Mouse (Mus musculus): ENCODE results near the gene Tor1aip1. TPM values are rescaled to one million over a fixed set of nuclear protein-coding genes. Genes with fewer than 3 reads are reported as not detected.

Gene Tor1aip1
- polyA plus RNA-seq, 1 experiment = 14.6 TPM

DNA sequence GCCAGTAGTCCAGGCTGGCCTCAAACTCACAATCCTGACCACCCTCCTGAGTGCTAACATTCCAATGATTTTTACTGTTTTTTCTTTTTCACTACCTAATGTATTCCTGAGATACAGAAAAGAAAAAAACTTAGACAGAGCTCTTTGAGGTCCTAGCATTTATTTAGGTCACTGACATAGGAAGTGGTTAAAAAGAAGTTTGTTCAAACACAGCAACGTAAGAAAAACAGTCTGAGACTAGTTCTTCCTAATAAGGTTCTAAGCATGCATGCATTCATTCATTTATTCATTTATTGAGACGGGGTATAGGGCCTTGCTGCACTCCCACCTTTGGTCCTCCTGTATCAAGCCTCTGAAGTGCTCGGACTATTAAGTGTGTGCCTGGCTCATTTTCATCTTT, 8.4 kb downstream of the Tor1aip1 start:
- no peak for TF ChIP-seq CTCF (IDR thresholded peaks at IDR 0.05; ENCODE audit: borderline replicate concordance, extremely low read depth, insufficient read depth, insufficient read length)
- TF ChIP-seq POLR2A (IDR thresholded peaks at IDR 0.05; ENCODE audit: borderline replicate concordance, extremely low read depth, insufficient read depth, insufficient read length, poor library complexity, severe bottlenecking) = no peak
- no peak for DNase-seq (ENCODE audit: low read depth)

DNA sequence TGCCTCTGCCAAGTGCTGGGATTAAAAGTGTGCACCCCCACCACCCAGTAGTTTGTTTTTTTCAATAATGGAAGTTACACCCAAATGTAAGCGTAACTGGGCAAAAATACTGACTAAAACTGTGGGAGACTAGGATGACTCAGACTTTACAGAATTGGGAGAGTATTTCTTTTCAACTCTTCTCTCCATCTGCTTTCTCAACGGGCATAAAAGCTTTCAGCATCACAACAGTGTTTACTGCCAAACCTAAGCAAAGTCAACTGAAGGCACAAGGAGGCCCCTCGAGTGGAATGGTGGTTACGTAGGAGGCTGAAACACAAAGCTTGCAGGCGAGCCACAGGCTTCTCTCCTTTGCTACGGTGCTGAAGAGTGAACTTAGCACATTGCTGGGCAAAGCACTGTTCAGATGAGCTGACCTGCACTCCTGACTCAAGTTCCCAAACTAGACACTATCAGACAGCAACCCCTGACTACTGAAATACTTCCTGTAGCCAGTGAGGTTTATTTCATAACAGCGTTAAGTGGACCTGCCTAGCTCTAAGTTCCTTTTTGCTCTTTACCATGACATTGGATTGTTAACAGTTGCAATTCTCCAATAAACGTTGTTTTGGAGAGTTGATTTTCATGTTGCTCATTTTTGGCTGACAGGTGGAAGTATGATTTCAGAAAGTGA, 11.3 kb downstream of the Tor1aip1 start:
- TF ChIP-seq POLR2A (IDR thresholded peaks at IDR 0.05; ENCODE audit: borderline replicate concordance, extremely low read depth, insufficient read depth, insufficient read length, poor library complexity, severe bottlenecking) (no peak), CTCF (IDR thresholded peaks at IDR 0.05; ENCODE audit: borderline replicate concordance, extremely low read depth, insufficient read depth, insufficient read length) (no peak)

GRCm38 (mm10) chr1:156020402-156020801, 15.9 kb downstream of the Tor1aip1 start:
- no peak for DNase-seq (ENCODE audit: low read depth)

More for the DNA sequence above, 11.3 kb downstream of the Tor1aip1 start:
- DNase-seq (ENCODE audit: low read depth) = no peak

GRCm38 (mm10) chr1:156019800-156020199, 16.5 kb downstream of the Tor1aip1 start:
- TF ChIP-seq CTCF (IDR thresholded peaks at IDR 0.05; ENCODE audit: borderline replicate concordance, extremely low read depth, insufficient read depth, insufficient read length) (no peak), POLR2A (IDR thresholded peaks at IDR 0.05; ENCODE audit: borderline replicate concordance, extremely low read depth, insufficient read depth, insufficient read length, poor library complexity, severe bottlenecking) (no peak)

More at GRCm38 (mm10) chr1:156020402-156020801, 15.9 kb downstream of the Tor1aip1 start:
- TF ChIP-seq CTCF (IDR thresholded peaks at IDR 0.05; ENCODE audit: borderline replicate concordance, extremely low read depth, insufficient read depth, insufficient read length) (no peak), POLR2A (IDR thresholded peaks at IDR 0.05; ENCODE audit: borderline replicate concordance, extremely low read depth, insufficient read depth, insufficient read length, poor library complexity, severe bottlenecking) (no peak)

DNA sequence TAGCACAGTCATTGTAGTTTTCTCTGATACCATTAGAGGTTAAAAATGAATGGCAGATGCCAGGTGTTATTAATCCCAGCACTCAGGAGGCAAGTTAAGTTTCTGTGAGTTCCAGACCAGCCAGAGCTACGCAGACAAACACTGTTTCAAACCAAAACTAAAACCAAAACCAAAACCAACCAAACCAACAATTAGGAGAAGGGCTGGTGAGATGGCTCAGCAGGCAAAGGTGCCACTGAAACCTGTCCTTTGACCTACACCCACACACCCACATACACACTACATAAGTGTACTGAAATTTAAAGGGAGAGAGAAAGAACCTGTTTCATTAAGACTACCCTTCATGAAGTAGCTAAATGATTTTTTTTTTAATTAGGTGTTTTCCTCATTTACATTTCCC, 27.3 kb downstream of the Tor1aip1 start:
- TF ChIP-seq CTCF (IDR thresholded peaks at IDR 0.05; ENCODE audit: borderline replicate concordance, extremely low read depth, insufficient read depth, insufficient read length) (no peak), POLR2A (IDR thresholded peaks at IDR 0.05; ENCODE audit: borderline replicate concordance, extremely low read depth, insufficient read depth, insufficient read length, poor library complexity, severe bottlenecking) (no peak)
- no peak for DNase-seq (ENCODE audit: low read depth)

More at GRCm38 (mm10) chr1:156019800-156020199, 16.5 kb downstream of the Tor1aip1 start:
- no peak for DNase-seq (ENCODE audit: low read depth)

GRCm38 (mm10) chr1:156005906-156006305, 30.4 kb downstream of the Tor1aip1 start:
- no peak for DNase-seq (ENCODE audit: low read depth)
- TF ChIP-seq CTCF (IDR thresholded peaks at IDR 0.05; ENCODE audit: borderline replicate concordance, extremely low read depth, insufficient read depth, insufficient read length) (no peak), POLR2A (IDR thresholded peaks at IDR 0.05; ENCODE audit: borderline replicate concordance, extremely low read depth, insufficient read depth, insufficient read length, poor library complexity, severe bottlenecking) (no peak)

DNA sequence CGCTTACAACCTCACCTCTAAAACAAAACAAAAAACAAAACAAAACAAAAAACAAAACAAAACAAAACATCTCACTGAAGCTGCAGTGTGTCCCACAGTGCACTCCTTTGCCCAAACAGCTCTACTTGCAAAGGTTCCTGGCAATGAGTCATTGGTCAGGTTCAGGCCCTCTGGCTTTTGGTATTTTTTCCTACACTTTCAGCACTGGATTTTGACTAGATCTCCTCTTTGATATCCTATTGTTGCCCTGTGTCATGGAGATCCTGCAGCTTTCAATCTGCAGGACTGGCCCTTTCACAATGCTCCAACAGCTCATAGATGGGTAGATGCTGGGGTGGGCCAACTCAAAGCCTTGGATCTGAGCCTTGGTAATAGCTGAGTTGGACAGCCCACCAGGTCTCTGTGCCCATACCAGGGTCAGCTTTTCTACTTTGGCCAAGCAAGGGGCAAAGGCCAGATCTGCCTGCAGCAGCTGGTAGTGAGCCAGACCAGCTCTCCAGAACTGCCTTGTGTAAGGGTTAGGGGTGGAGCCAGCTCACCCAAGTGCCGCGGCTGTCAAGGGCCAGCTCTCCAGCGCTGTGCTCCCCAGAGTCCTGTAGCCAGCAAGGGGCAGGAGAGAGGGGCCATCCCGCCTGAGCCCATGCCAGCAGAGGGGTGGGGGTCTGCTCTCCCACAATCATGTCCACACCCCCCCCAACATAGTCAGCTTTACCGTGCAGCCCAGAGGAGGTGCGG, 32.9 kb downstream of the Tor1aip1 start:
- DNase-seq (ENCODE audit: low read depth) = peak; percentile 2
- TF ChIP-seq POLR2A (IDR thresholded peaks at IDR 0.05; ENCODE audit: borderline replicate concordance, extremely low read depth, insufficient read depth, insufficient read length, poor library complexity, severe bottlenecking) (no peak), CTCF (IDR thresholded peaks at IDR 0.05; ENCODE audit: borderline replicate concordance, extremely low read depth, insufficient read depth, insufficient read length) (no peak)

- TF ChIP-seq POLR2A (IDR thresholded peaks at IDR 0.05; ENCODE audit: borderline replicate concordance, extremely low read depth, insufficient read depth, insufficient read length, poor library complexity, severe bottlenecking) (no peak), CTCF (IDR thresholded peaks at IDR 0.05; ENCODE audit: borderline replicate concordance, extremely low read depth, insufficient read depth, insufficient read length) (no peak)
- no peak for DNase-seq (ENCODE audit: low read depth)
Observed at GRCm38 (mm10) chr1:156002366-156002765, 33.9 kb downstream of the Tor1aip1 start.

GRCm38 (mm10) chr1:155995612-155996011, 40.7 kb downstream of the Tor1aip1 start:
- DNase-seq (ENCODE audit: low read depth) = no peak
- TF ChIP-seq POLR2A (IDR thresholded peaks at IDR 0.05; ENCODE audit: borderline replicate concordance, extremely low read depth, insufficient read depth, insufficient read length, poor library complexity, severe bottlenecking) = no peak
- TF ChIP-seq CTCF (IDR thresholded peaks at IDR 0.05; ENCODE audit: borderline replicate concordance, extremely low read depth, insufficient read depth, insufficient read length) = no peak

GRCm38 (mm10) chr1:155994524-155994923, 41.8 kb downstream of the Tor1aip1 start:
- no peak for DNase-seq (ENCODE audit: low read depth)
- TF ChIP-seq CTCF (IDR thresholded peaks at IDR 0.05; ENCODE audit: borderline replicate concordance, extremely low read depth, insufficient read depth, insufficient read length) (no peak), POLR2A (IDR thresholded peaks at IDR 0.05; ENCODE audit: borderline replicate concordance, extremely low read depth, insufficient read depth, insufficient read length, poor library complexity, severe bottlenecking) (no peak)

GRCm38 (mm10) chr1:155990391-155990790, 45.9 kb downstream of the Tor1aip1 start:
- TF ChIP-seq POLR2A (IDR thresholded peaks at IDR 0.05; ENCODE audit: borderline replicate concordance, extremely low read depth, insufficient read depth, insufficient read length, poor library complexity, severe bottlenecking) (no peak), CTCF (IDR thresholded peaks at IDR 0.05; ENCODE audit: borderline replicate concordance, extremely low read depth, insufficient read depth, insufficient read length) (no peak)
- DNase-seq (ENCODE audit: low read depth) = no peak

Measured in brain, embryonic 14.5 days (tissue).